Mouse (Mus musculus) spleen, adult 12 weeks (tissue): Measurements from ENCODE around the gene Dhps.
"Not testable (repeated sequence)": the region's sequence is repeated elsewhere in the genome, so short reads cannot be mapped to it uniquely, and the experiment has no call there.

Source experiments
- DNase-seq: peaks from one replicate; pipeline ENCODE4 v3.0.0; 2022; ENCODE audit warnings: low spot score

Dhps gene

DNA sequence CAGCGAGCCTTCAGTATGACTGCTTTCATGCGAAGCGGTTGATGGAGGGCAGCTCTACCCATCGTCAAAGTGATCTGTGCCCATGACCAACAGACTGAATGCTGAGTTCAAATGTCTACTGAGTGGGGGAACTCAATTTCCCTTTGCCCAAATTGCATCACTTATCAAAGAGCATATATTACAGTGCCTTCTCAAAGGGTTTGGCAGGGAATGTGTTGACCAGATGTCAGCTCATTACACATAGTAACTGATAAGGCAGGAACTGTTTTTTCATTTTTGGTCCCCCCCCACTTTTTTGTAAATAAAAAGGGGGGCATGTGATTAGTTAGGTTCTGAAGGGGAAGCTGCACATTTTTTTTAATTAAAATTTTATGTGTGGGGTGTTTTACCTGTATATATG is 9.0 kb upstream of the Dhps start:
- no peak for DNase-seq

DNA sequence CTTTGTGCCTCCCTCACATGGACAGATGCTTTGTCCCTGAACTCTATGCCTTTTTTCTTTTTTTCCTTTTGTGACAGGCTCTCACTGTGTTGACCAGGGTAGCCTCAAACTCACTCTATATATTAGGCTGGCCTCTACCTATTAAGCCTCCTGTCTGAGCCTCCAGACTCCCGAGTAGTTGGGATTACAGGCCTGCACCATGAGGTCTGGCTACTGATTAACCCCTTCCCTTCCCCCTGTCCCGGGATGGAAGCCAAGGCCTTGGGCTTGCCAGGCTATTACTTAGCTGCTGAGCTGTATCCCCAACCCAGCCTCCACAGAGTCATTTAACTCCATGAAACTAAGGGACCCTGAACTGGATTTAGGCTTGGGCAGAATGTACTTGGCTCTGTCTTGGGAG is 6.3 kb upstream of the Dhps start:
- no peak for DNase-seq

DNA sequence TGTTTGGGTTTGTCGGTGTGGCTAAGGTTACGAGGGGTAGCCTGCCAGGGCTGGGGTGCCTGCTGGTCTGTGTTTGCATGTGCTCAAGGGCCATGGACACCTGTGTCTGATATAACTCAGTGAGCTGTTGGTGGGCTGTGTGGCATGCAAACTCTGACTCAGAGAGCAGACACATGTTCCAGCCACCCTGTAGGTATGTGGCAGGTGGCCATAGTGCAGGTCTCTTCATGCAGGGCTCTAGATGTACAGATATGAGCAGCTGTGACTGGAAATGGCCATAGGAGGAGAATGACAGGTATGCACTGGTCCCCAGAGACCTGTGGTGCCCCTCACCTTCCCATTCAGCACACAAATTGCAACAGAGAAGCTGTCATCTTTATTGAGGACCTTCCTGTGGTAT is 4.4 kb upstream of the Dhps start:
- no peak for DNase-seq

DNA sequence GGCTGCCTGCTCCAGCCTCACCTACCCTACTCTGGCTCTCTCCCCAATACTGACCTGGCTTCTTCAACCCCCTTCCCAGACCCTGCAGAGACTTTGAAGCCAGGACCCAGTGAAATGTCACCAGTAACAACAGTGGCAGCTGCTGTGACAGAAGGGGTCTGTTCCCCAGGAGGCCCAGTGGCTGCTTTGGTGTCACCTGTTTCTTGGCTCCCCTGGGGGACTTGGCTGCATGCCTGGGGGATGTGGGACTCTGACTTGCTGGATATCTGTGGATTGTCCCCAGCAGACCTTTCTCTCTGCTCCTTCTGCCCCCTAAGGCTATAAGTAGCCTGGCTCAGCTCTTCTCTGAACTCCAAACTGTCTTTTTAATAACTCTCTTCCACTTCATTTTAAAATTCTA is 3.6 kb upstream of the Dhps start, which contains the start of gene Gm5741:
TSS of gene Gm5741 (minus strand) at position 1 of the 400 bp plus-strand sequence.
- no peak for DNase-seq

DNA sequence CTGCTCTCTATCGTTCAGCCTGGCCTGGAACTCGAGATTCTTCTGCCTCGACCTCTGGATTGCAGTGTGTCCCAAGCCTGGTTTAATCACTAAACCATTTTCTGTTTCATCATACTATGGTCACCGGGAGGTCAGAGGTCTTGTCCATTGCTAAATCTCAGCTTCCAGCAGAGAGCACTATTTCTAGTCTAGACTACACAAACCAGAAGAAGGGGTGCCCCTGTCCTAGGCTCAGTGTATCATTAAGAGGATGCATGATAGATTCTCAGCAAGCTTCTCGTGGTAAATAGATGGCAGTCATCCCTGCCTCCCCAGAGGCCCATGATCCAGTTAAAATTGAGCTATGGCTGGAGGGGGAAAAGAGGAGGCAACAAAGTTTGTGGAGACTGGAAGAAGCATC is 516 bp upstream of the Dhps start:
- DNase-seq = no peak

DNA sequence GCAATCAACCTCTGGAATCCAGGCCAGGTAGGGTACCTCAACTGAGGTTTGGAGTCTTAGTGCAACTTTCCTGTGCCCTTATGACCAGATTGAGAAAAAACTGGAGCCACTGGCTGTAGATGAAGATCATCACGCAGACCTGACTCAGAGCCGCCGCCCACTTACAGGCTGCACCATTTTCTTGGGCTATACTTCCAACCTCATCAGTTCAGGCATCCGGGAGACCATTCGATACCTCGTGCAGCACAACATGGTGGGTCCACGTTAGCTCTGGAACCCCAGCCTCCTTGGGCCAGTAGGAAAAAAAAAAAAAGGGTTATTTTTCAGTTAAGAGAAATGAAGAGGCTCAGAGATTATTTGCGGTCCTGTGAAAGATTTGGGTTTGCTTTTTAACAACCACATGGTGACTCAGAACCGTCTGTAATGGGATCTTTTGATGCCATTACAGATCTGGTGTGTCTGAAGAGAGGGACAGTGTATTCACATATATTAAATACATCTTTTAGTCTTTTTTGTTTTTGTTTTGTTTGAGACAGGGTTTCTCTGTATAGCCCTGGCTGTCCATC is 890 bp downstream of the Dhps start:
- DNase-seq = no peak

DNA sequence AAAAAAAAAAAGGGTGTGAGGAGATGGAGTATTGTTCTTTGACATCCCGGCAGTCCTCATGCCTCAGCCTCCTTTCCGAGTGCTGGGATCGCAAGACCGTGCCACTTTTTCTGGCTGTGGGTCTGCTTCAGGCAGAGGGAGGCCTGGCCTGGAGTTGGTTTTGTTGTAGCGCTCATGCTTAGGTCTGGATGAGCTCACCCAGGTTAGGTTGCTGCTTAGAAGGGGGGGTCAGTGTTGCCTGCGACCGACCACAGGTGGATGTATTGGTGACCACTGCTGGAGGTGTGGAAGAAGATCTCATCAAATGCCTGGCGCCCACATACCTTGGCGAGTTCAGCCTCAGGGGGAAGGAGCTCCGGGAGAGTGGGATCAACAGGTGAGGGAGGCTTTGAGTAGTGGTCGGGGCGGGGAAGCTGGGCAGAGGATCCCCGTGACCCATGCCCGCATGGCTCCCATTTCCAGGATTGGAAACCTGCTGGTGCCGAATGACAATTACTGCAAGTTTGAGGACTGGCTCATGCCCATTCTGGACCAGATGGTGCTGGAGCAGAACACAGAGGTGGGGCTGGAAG is 1.6 kb downstream of the Dhps start:
- DNase-seq = no peak

DNA sequence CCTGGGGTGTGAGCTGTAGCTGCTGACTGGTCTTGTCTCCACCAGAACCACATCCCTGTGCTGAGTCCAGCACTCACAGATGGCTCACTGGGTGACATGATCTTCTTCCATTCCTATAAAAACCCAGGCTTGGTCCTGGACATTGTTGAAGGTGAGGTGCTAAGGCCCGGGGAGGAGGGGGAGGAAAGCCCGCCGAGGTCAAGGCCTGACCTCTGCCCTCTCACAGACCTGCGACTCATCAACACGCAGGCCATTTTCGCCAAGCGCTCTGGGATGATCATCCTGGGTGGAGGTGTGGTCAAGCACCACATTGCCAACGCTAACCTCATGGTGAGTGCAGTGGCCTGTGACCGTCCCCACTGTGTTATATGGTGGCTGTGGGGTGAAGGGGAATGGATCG is 2.6 kb downstream of the Dhps start:
- DNase-seq = no peak

DNA sequence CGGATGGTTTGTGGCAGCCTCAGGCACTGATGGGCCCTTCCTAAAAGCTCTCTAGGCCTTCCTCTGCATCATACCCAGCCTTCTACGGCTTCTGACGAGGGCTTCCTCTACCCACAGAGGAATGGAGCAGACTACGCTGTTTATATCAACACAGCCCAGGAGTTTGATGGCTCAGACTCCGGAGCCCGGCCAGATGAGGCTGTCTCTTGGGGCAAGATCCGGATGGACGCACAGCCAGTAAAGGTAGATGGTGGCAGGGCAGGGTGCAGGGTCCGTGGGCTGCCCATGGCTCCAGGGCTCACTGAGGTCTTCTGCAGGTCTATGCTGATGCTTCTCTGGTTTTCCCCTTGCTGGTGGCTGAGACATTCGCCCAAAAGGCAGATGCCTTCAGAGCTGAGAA is 3.1 kb downstream of the Dhps start:
- DNase-seq = no peak

DNA sequence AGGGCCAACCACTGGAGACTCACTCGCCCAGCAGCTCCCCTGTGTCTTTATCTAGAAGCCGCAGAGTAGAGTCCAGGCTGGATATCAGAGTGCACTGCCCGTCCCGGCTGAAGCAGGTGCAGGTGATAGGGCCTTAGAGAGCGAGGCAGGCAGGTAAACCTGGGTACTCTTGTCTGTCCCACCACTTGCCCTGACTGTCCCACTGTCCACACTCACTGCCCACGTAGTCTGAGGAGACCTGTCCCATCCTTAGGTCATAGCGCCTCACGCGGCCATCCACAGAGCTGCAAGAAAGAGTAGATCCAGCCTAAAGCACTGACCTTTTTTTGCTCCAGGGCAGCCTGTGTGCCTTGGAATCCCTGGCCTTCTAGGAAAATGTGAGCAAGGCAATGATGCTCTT is 4.4 kb downstream of the Dhps start:
- DNase-seq = no peak

DNA sequence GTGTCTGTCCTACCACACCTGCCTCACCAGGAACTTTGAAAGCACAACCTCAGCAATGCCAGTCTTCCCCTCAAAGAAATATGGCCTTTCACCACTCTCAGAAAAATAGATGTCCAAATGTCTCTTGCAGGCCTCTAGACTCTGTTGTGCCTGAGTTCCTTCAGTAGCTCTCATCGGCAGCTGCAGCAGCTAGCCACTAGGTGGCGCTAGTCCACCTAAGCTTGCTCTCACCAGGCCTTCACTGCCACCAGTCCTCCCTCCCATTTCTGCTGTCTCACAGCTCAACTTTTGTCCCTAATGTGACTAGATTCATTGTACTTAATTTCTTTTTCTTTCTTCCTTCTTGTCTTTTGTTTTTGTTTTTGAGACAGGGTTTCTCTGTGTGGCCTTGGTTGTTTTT is 5.4 kb downstream of the Dhps start:
- DNase-seq = peak; percentile 62

DNA sequence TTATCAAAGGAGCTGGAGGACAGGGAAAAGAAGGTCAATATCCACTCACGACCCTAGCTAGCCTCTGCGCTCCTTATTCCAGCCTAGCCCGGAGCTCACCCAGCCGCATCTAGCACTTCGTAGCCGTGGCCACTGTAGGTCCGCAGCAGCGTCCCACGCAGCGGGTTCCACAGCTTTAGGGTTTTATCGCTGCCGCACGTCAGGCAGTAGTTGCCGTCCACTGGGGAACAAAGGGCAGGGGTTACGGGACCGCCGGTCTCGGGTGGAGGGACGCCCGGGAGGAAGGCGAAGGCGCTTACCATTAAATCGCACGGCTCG is 8.6 kb downstream of the Dhps start:
- DNase-seq = no peak

DNA sequence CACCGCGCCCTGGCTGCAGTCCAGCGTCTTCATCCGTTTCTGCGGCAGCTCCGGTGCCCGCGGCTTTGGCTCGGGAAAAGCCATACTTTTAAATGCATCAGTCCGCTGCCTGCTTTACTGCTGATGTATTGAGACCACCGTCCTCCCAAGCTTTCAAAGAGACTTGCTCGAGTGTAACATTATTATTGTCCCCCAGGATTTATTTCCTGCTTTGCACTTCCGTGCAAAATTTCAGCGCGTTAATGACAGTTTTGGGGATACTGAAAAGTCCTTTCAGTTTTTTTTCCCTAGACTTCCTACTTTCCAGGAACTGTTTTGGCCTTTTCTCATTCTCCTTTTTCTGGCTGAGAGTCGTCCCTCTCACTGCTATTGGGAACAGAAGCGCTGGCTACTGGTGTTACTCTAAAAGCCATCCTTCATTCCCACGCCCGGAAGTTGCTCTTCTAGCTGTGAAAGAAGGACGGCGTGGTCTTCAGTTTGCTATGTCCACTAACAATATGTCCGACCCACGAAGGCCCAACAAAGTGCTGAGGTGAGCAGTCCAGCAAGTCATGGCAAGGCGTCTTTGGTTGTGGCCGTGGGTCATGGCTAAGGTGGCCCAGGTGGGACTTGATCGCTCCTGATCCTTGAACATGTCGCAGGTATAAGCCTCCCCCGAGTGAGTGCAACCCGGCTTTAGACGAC is 9.1 kb downstream of the Dhps start, which contains the start of gene Wdr83os:
TSS of gene Wdr83os (plus strand) at position 209 of the 684 bp plus-strand sequence.
- peak; percentile 63 for DNase-seq

DNA sequence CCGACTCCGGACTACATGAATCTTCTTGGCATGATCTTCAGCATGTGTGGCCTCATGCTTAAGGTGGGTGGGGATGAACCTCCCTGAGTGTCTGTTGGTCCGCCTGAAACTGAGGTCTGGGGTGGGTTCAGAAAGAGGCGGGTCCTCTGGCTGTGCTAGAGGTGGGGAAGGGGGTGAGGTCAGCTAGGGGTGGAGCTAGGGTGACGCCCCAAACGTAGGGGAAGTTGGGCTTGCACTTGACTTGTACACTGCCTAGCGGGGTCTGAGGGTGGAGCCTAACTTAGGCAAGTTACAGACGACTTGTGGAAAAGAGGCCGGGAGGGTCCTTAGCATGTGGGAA is 9.6 kb downstream of the Dhps start, which contains the start of gene Wdr83:
TSS of gene Wdr83 (minus strand) at position 91 of the 340 bp plus-strand sequence.
- DNase-seq = no peak

DNA sequence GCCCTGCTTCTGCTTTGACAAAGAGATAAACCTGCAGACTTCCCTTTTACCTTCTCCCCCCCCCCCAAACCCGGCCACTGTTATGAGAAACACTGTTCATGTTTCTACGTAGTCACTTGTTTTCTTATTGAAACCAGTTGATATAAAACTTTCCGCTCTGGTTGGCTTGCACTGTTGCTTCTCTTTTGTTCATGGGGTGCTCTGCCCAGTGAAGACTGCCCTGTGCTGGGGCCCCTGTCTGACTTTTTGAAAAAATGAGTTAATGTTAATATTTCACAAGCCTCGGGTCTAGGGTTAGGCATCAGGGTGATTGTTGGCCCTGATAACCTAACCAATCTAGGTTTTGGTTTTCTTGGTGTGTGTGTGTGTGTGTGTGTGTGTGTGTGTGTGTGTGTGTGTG is 10.6 kb downstream of the Dhps start:
- DNase-seq = not testable (repeated sequence)

DNA sequence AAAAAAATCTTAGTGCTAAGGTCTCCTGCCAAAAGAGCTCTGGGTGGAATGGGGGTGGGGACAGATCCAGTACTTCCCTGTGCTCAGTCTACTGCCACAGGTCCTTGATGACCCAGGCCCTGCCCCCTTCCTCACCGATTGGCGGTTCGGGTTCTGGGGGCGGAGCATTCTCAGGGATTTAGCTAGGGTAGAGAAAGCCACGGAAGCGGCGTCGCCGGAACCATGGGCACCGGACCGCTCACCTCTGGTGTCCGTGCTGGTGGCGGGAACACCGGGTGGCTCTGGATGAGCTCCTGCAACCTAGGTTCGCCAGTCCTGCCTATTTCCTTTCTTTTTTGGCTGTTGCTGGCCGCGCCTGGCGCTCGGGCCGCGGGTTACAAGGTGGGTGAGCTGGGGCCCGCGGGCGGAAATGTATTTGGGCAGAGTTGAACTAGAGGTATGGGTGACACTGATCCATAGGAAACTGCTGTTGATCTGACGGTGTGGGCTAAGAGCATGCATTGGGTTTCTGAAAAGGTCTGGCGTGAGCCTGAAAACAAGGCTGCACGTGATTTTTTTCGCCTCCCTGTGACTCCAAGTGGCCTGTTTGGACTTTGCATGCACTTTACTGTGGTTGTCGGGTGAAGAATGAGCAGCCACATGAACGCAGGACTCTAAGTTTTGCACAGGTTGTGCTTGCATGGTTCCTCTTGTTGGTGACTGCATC is 11.7 kb downstream of the Dhps start, which contains the start of gene Man2b1:
TSS of gene Man2b1 (plus strand) at position 163 of the 706 bp plus-strand sequence.
- DNase-seq = peak; percentile 72

DNA sequence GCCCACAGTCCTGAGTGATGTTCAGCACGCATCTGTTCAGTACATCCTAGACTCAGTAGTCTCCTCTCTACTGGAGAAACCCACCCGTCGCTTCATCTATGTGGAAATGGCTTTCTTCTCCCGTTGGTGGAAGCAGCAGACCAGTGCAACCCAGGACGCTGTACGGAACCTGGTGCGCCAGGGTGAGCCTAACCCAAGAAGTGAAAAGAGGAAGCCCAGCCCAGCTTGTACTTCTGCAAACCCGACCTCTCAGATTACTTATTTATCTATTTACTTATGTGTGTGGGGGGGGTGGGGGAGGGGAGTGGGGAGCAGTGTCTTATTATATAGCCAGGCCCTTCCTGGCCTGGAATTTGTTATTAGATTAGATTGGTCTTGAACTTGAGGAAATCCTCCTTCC is 13.1 kb downstream of the Dhps start:
- no peak for DNase-seq

DNA sequence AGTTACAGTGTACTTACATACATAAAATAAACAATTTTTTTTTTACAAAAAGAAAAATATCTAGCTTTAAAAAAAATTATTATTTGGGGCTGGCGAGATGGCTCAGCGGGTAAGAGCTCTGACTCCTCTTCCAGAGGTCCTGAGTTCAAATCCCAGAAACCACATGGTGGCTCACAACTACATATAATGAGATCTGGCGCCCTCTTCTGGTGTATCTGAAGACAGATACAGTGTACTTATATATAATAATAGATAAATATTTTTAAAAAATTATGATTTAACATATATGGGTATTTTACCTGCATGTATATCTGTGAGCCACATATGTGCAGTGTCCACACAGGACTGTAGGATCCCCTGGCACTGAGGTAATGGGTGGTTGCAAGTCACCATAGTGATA is 14.7 kb downstream of the Dhps start:
- DNase-seq = no peak

DNA sequence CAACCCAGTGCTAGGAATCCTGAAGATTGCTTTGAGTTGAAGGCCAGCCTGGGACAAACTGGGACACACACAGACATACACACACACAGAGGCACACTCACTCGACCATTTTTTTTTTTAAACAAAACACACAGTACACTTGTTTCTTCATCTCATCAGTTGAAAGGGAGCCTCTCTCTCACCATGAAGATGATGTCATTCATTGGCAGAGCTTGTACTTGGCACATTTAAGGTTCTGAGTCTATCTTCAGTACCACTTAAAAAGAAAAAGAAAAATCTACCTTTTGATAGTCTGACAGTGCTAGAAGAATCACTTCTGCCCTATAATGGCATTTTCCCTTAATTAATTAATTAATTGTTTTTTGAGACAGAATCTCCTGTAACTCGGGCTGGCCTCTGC is 17.2 kb downstream of the Dhps start:
- DNase-seq = no peak

DNA sequence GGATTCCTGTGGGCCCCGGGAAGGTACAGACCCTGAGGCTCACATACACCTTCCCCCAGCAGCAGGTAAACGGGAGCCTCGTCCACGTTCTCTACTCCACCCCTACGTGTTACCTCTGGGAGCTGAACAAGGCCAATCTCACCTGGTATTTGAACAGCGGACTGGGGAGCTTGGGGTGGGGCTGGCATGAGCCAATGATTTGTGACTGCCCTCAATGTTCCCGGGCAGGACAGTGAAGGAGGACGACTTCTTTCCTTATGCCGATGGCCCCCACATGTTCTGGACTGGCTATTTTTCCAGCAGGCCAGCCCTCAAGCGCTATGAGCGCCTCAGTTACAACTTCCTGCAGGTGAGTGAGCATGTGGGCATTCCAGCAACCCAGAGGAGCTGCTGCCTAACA is 19.3 kb downstream of the Dhps start:
- no peak for DNase-seq

DNA sequence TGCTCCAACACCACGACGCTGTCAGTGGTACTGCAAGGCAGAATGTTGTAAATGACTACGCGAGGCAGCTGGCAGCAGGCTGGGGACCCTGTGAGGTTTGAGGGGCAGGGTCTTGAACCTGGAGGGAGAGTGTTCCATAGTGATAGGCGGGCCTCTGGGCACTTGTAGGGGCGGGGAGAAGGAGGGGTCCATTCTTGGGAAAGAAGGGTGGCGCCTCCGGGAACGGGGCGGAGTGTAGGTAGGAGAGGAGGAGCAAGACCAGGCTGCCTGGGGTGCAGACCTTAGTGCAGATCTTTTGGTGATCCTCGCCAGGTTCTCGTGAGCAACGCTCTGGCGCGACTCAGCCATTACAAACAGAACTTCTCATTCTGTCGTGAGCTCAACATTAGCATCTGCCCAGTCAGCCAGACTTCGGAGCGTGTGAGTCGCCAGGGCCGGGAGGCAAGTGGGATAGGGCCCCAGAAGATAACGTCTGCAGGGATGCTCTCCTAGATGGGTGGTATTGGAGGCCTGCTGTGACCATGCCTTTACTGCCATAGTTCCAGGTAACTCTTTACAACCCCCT is 20.1 kb downstream of the Dhps start:
- no peak for DNase-seq

DNA sequence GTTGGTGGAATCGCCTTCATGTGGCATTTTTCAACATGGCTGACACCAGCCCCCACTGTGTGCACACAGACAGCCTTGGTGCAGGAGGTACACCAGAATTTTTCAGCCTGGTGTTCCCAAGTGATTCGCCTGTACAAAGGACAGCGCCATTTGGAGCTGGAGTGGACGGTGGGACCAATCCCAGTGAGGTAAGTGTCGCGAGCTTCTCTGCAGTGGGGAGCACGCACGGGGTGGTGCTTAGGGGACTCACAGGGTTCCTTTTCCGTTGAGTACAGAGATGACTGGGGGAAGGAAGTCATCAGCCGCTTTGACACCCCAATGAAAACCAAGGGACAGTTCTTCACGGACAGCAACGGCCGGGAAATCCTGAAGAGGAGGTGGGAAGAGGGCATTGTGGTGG is 23.5 kb downstream of the Dhps start:
- DNase-seq = no peak

DNA sequence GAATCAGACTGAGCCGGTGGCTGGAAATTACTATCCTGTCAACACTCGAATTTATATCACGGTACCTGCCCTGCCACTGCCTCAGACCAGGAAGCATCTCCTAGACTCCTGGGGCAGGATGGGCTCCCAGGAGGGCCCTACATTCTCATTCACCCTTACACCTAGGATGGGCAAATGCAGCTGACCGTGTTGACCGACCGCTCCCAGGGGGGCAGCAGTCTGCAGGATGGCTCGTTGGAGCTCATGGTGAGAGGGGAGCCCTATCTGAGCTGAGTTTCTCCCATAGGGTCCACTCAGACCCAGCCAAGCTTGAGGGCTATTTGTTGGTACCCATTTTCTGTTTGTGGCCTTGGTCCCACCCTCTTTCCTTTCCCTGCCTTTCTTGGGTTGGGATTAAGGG is 24.0 kb downstream of the Dhps start:
- DNase-seq = no peak
